Mouse (Mus musculus) CH12.LX (cell line): ENCODE measurements around the gene Ldha.

Experiments
- CTCF ChIP-seq, 2 experiments: IDR thresholded peaks in 1 of 2; conservative IDR thresholded peaks in 1 of 2; 2 replicates each; pipeline ENCODE4 v1.5.1; 2011 to 2012; ENCODE audit warnings: low read depth in 2 of 2, low read length in 2 of 2, improper control_type of control experiment in 1 of 2, inconsistent platforms in 1 of 2, mild to moderate bottlenecking in 1 of 2, moderate library complexity in 1 of 2
- EP300 ChIP-seq: IDR thresholded peaks from 2 replicates; pipeline ENCODE4 v1.6.1; 2011; ENCODE audit warnings: low read length, improper control_type of control experiment
- ETS1 ChIP-seq: conservative IDR thresholded peaks from 2 replicates; pipeline ENCODE4 v1.6.1; 2012; ENCODE audit warnings: low read depth, mild to moderate bottlenecking, inconsistent platforms, low read length, improper control_type of control experiment, moderate library complexity
- MAFK ChIP-seq: IDR thresholded peaks from 2 replicates; pipeline ENCODE4 v1.6.1; 2011; ENCODE audit warnings: low read length, improper control_type of control experiment; ENCODE audit not compliant: insufficient replicate concordance
- MAX ChIP-seq: IDR thresholded peaks from 2 replicates; pipeline ENCODE4 v1.6.1; 2011; ENCODE audit warnings: low read length, improper control_type of control experiment
- POLR2A ChIP-seq: IDR thresholded peaks from 2 replicates; pipeline ENCODE4 v1.6.1; 2011; ENCODE audit warnings: low read depth, mild to moderate bottlenecking, improper control_type of control experiment, low read length
- POLR2AphosphoS2 ChIP-seq: IDR thresholded peaks from 2 replicates; pipeline ENCODE4 v1.6.1; 2011; ENCODE audit warnings: low read depth, low read length, improper control_type of control experiment
- TCF12 ChIP-seq: IDR thresholded peaks from 2 replicates; pipeline ENCODE4 v1.6.1; 2014; ENCODE audit warnings: low read depth, mild to moderate bottlenecking, inconsistent platforms, low read length, improper control_type of control experiment
- USF1 ChIP-seq: IDR thresholded peaks from 2 replicates; pipeline ENCODE4 v1.6.1; 2014; ENCODE audit warnings: low read depth, mild to moderate bottlenecking, inconsistent platforms, low read length, improper control_type of control experiment

GRCm38 (mm10) chr7:46843576-46843975 lies 2.3 kb downstream of the Ldha start:
- no peak for TF ChIP-seq POLR2A
- no peak for TF ChIP-seq MAX
- no peak for TF ChIP-seq USF1
- TF ChIP-seq POLR2AphosphoS2: no peak
- TF ChIP-seq ETS1: no peak
- TF ChIP-seq EP300: no peak
- TF ChIP-seq MAFK: no peak
- TF ChIP-seq CTCF (conservative IDR thresholded peaks at IDR 0.05 in 1 of 2, IDR thresholded peaks at IDR 0.05 in 1 of 2; ENCODE audit: low read depth in 2 of 2, low read length in 2 of 2): no peak
- TF ChIP-seq TCF12: no peak
